Mouse (Mus musculus): Measurements from ENCODE around the gene Olfr697.
"Not testable (repeated sequence)": the region's sequence is repeated elsewhere in the genome, so short reads cannot be mapped to it uniquely, and the experiment has no call there.

The Olfr697 gene

DNA sequence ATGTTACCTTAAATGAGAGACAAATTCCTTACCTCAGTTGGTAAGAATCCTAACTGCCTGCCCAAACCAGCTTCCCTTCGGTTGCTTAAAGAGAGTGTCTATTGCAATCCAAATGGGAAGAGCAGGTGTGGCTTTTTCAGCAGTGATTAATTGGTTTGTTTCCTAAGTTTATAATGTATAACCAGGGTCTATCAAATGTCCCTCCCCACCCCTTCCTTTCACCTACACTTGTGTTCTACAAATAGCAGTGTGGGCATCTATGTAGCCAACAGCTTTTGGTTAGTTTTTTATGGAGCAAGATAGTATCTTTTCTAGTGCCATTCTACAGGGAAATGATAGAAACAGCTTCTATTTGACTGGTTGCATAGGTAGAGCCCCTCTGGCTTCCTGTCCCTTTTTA, at the start of gene Olfr697:
Gene Olfr697 (minus strand): TSS at position 101 of the 400 bp plus-strand sequence.
- no peak for DNase-seq

DNA sequence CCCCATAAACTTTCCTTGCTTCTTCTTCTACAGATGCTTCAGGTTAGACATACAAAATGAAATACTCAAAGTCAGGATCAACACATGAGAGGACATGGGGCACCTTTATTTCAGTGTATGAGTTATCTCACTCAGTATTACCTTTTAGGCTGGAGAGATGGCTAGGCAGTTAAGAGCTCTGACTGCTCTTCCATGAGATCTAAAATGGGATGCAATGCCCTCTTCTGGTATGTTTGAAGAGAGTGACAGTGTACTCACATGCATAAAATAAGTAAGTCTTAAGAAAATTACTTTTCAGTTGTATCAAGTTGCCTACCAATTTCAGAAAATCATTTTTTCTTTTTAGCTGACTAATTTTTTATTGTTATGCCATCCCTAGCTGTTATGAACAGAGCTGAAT, 46.1 kb upstream of the Olfr697 start:
- DNase-seq = no peak

- DNase-seq = not testable (repeated sequence)
Observed at GRCm38 (mm10) chr7:106761008-106761407, 18.8 kb upstream of the Olfr697 start.

GRCm38 (mm10) chr7:106758800-106759199, 16.6 kb upstream of the Olfr697 start:
- DNase-seq = no peak

- no peak for DNase-seq
Observed at GRCm38 (mm10) chr7:106755297-106755696, 13.1 kb upstream of the Olfr697 start, which contains the start of gene Olfr698. Olfr698 (minus strand) TSS chr7:106755397.

DNA sequence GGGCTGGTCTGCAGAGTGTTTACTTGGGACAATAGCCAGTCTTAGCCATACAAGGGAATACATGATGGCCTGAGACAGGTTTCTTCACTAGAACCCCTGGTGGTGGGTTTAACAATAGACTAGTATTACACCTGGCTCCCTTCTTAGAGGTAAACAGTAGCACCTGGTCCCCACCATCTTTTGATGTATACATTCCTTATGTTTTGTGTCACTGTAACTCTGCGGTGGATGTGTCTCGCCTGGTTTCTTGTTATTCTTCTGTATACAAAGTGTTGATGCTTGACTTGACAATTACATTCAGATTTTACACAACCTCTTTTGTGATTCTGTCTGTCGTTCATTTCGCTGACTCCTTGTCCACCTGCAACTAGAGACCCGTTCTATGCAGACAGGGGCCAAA, 3.6 kb upstream of the Olfr697 start:
- no peak for DNase-seq

GRCm38 (mm10) chr7:106737028-106737427, 5.2 kb downstream of the Olfr697 start:
- DNase-seq = no peak

GRCm38 (mm10) chr7:106733717-106734116, 8.5 kb downstream of the Olfr697 start:
- no peak for DNase-seq

DNA sequence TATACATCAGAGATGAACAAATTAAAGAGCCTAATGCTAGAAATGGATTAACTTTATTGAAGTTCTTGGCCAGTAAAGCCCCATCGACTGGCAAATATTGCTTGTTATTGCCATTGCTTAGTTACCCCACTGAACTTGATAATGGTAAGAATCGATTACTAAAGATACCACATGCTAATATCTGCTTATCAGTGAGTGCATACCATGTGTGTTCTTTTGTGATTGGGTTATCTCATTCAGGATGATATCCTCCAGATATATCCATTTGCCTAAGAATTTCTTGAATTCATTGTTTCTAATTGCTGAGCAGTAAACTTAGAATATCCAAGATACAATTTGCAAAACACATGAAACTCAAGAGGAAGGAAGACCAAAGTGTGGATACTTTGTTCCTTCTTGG, 16.6 kb downstream of the Olfr697 start:
- DNase-seq = not testable (repeated sequence)

- no peak for DNase-seq
Observed at GRCm38 (mm10) chr7:106716296-106716695, 25.9 kb downstream of the Olfr697 start, which contains the start of gene Olfr695. Olfr695 (minus strand) TSS chr7:106716396.

DNA sequence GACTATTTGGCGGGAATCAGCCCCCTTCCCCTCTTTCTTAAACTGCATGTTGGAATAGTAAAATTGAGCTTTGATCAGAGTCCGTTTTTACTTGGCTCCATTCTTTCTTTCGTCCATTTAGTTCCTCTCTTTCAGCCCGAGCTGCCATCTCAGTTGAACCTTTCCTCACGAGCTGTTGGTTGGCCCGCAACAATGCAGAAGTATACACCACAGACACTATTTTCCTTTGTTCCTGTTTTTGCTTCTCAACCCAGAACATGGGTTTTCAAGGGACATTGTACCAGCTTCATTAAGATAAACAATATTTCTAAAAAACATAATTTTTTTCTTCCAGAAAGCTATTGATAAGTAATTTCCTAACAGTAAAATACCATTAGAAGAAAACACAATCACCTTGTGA, 30.8 kb downstream of the Olfr697 start:
- no peak for DNase-seq

DNA sequence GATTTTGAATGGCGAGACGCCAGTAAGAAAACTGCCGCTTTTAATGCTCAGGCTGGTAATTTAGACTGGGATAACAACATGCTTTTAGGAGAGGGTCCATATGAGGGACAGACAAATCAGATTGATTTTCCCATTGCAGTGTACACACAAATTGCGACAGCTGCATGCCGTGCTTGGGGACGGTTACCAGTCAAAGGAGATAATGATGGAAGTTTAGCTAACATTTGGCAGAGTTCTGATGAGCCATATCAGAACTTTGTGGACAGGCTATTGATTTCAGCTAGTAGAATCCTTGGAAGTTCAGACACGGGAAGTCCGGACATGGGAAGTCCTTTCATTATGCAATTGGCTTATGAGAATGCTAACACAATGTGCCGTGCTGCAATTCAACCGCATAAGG, 34.5 kb downstream of the Olfr697 start:
- DNase-seq = not testable (repeated sequence)

DNA sequence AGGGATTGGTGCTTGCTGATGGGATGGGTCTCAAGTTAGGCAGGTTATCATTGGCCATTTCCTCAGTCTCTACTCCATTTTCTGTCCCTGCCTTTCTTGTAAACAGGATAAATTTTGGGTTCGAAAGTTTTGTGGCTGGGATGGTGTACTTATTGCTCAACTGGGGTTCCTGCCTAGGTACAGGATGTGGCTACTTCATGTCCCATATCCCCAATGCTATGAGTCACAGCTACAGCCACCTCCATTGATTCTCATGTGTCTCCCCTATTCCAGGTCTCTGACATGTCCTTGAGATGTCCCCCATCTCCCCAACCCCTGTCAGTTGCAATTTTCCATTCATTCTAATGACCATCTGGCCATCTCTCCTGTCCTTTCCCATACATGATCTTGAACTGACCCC, 45.4 kb downstream of the Olfr697 start:
- no peak for DNase-seq

DNA sequence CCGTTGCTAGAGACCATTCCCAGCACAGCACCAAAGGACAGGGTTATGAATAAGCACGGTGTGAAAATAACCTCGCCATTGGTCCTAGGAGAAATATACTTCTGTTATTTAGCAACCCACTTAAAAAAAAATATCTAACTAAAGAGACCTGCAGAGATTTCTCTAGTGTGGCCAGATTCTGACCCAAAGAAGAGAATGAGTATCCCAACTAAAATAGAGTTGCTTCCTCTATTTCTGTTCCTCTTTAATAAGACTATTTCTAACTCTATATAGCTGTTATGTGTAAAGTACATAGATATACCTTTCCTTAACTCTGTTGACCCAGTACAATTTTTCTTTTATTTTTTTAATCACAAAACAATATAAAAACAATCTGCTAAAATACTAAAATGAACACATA, 49.3 kb downstream of the Olfr697 start:
- DNase-seq = no peak

DNA sequence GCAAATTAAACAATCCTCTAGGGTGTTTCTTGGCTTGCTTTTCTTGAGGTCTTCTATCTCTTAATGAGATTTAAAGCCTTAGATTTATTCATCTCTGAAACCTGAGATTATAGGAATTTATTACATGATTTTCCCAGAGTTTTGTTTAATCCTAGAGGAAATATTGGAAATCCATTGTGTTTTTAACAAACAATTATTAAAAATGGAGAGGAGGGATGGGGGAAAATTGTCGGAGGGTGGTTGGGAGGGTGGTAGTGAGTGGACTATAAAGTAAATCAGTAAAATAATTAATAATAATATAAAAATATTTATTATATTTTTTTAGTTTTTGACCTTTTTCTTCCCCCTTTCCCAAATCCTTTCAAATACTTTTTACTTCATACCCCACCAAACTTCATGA, 50.5 kb downstream of the Olfr697 start, which contains the start of gene Olfr694:
Gene Olfr694 (minus strand): TSS at position 101 of the 400 bp plus-strand sequence.
- no peak for DNase-seq
